Mouse (Mus musculus) adrenal gland, postnatal 36 days (tissue): Measurements from ENCODE around the gene Prkcg. TPM values are rescaled to one million over a fixed set of nuclear protein-coding genes. Genes with fewer than 3 reads are reported as not detected.
A peak's percentile ranks its signal among the peaks of the same experiment; 100 is the strongest.

Experiments used
- DNase-seq, 2 experiments: peaks; one replicate each; pipeline ENCODE4 v3.0.0; 2021; ENCODE audit warnings: mixed read lengths in 1 of 2
- long read RNA-seq, 2 experiments: library from polyadenylated mRNA; stranded (forward); transcript quantifications; one replicate each; pipeline ENCODE4 v2.0.0; 2021; ENCODE audit warnings: borderline sequencing depth in 2 of 2
- total RNA-seq, 2 experiments: library from RNA; stranded (reverse); gene quantifications; 2 replicates each; pipeline ENCODE4 v1.2.3; 2021

Prkcg gene
- total RNA-seq: under 1 TPM; 0.56 to 0.89 TPM
- long read RNA-seq, experiment 1, partial matches to known transcripts: 0 of 13 reads
- long read RNA-seq, experiment 1, other reads (novel, unspliced or antisense): 13 of 13 reads
- long read RNA-seq, experiment 2: 0 reads

DNA sequence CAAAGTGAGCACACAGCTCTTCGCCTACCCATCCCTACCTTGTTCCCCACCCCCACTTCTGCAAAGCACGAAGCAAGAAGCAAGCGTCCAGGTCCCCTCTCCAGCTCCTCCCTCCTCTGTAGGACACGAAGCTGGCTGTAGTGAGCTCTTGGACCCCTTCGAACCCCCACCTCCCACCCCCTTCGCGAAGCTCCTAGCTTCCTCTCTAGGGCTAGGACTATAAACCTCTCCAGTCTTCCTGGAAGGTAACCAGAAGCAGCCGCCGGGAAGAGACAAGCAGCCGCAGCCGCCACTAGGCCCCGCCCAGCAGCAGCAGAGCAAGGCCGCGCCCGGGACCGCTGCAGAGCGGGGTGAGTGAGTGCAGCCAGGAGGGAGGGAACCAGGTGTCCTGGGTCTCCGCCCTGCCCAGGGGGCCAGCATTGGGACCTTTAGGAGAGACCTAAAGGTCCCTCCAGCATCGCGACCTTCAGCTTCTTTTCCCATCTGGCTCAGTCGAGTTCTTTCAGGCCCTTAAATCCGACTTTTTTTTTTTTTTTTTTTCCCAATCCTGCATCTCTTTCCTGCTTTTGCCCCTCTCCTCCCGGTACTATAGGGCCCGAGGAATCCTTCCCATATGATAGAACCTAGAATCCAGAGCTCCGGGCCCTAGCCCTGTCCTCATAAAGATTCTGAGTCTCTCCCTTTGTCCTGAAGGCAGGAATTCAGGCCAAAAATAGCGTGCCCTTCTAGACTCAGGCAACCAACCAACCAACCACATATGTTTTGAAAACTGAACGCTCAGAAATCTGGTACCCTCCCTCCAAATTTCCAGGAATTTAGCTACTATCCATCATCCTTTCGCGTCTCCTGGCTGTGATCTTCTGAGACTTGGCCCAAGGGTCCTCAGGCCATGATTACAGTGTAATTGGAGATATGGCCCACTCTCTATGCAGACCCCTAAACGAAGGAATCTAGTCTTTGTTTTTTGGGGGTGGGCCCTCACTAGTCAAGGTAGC, at the start of gene Prkcg, which contains the start of gene Myadm:
Gene Prkcg (plus strand): TSS at position 204 of the 995 bp plus-strand sequence.
Gene Myadm (plus strand): TSS at position 105 of the 995 bp plus-strand sequence.
- peak; percentile 90 to 94 for DNase-seq

DNA sequence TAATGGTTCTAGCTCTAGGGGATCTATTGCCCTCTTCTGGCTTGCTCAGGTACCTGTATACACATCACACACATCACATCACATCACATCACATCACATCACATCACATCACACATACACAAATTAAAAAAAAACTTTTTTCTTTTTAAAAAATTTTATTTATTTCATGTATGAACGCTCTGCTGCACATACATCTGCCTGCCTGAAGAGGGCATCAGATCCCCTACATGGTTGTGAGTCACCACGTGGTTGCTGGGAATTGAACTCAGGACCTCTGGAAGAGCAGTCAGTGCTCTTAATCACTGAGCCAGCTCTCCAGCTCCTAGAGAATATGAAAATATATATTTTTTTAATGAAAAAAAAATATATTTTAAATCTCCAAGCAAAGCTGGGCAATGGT, 49.8 kb upstream of the Prkcg start:
- no peak for DNase-seq

DNA sequence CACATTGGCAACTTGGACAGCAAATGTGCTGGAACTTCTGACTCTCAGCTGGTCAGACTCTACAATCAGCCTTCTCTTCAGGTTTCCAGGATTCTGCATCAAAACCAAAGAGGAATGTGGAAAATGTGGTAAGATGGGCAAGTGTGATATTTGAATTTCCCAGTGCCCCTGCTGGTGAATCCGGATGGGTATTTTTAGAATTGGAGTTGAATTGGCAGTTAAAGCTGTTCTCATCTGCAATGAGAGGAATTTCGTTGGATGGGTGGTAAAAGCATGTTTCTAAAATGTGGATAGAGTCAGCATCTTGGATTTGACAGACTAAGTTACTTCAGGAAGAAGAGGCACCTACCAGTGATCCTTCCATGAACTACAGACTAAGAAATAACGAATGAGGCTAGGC, 28.3 kb upstream of the Prkcg start:
- DNase-seq: no peak

DNA sequence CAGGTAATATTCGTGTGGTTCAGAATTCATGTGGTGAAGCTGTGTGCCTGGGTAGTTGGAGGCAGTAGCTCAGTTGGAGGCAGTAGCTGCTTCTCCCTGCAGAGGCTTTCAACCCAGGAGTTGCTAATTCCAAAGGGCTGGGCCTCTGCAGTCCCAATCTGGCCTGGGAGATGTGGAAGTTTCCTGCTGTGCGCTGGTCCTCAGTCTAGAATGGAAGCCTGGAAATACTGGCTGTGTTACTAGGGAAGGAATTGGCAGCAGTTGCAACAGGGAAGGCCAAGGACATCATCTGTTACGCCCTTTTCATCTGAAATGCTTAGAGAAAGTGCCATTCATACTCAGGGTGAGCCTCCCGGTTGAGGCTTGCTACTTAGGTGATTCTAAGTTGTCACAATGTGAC, 27.5 kb upstream of the Prkcg start:
- peak; percentile 39 to 56 for DNase-seq

DNA sequence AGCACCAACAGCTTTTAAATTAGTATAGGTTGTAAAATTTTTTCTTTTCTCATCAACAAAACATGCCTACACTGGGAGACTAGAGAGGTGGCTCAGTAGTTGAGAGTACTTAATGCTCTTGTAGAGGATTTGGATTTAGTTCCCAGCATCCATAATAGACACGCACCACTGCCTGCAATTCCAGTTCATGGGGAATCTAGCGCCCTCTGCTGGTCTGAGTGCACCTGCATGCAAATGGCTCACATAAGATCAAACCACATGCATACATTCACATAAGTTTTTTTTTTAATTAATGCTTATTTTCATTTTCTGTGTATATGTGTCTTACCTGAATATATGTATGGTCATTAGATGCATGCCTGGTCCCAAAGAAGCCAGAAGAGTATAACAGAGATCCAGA, 26.2 kb upstream of the Prkcg start:
- DNase-seq: peak; percentile 66 to 72

DNA sequence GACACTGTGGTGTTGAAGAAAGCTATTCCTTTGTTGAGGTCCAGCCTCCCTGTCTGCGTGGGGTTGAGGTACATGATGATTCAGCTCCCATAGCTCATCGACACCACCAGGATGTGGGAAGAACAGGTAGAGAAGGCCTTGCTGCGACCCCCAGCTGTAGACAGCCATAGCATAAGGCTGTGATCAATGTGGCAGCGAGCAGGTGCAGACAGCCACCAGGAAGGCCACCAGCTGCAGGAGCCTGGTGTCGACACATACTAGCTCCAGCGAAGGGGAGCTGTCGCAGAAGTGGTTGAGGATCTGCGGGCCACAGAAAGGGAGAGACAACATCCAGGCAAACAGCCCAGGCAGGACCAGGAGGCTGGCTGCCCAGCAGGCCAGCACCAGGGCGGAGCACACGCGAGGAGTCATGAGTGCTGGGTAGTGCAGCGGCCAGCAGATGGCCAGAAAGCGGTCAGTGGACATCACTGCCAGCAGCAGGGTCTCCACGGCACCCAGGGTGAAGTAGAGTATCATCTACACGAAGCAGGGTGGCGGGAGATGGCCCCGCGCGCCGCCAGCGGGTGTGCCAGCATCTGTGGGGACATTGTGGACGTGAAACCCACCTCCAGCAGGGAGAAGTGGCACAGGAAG, 24.5 kb upstream of the Prkcg start:
- DNase-seq: no peak

DNA sequence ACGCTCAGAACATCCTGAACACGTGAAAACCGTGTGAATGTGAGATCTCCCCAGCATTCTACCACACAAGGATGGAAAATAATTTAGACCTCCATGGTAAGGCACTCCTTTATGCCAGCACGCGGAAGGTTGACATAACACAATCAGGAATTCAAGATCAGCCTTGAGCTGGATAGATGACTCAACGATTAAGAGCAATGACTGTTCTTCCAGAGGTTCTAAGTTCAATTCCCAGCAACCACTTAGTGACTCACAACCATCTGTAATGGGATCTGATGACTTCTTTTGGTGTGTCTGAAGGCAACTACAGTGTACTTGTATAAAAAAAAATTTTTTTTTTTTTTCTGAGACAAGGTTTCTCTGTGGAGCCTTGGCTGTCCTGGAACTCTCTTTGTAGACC, 23.7 kb upstream of the Prkcg start:
- no peak for DNase-seq

DNA sequence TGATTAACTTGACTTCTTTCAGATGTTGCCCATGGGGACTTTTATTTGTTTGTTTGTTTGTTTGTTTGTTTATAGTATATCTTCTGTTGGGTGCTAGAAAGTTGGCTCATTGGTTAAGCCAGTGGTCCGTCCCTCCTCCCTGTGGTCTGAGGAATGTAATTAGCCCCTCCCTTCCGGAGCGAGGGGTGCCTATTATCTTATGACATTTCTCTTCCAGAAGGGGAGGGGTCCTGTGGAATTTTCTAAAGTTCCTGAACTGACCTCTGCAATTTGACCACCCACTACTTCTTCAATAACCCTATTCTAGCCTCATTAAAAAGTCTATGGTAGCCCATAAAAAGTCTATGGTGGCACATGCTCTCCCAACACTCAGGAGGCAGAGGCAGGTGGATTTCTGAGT, 21.7 kb upstream of the Prkcg start:
- DNase-seq: no peak

DNA sequence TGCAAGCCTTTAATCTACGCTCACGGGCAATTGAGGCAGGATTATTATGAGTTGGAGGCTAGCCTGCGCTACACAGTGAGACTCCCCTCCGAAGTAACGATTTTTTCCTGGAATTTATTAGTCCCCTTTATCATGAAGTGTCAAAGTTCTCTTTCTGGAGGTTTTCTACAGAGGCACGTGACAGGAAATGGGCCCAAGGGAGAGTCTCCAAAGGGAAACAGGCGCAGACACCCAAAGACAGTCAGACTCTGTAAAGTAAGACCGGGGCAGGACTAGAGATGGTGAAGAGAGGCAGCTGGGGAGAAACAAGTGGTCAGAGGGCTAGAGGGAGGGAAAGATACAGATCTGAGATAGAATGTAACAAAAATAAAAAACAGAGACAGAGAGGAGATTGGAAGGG, 21.1 kb upstream of the Prkcg start:
- DNase-seq: no peak

DNA sequence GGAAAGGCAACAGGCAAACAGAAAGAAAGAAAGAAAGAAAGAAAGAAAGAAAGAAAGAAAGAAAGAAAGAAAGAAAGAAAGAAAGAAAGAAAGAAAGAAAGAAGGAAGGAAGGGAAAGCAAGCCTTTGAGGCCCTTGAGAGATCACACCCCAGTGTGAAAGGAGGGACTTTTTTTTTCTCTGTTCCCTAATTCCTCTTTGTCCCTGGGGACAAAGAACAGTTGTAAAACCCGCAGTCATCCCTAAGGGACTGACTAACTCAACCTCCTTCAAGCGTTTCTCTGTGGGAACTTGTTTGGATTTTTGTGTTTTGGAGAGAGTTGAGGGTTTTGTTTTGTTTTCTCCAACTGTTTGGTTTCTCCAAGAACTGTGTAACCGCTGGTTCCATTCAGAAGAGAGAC, 20.7 kb upstream of the Prkcg start:
- no peak for DNase-seq

DNA sequence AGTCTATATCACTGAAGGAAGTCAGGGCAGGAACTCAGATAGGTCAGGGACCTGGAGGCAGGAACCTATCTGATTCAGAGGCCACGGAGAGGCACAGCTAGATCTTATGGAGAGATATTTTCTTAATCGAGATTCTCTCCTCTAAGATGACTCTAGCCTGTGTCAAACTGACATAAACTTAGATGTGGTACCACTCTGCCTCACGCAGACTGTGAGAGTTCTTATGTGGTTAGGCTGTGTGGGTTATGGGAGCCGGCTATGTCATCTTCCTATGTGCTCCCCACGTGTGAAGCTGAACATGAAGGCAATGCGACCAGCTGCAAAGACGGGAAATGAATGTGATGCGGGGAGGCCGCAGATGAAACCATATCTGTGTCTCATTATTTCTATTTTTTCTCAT, 16.8 kb upstream of the Prkcg start:
- DNase-seq: no peak

DNA sequence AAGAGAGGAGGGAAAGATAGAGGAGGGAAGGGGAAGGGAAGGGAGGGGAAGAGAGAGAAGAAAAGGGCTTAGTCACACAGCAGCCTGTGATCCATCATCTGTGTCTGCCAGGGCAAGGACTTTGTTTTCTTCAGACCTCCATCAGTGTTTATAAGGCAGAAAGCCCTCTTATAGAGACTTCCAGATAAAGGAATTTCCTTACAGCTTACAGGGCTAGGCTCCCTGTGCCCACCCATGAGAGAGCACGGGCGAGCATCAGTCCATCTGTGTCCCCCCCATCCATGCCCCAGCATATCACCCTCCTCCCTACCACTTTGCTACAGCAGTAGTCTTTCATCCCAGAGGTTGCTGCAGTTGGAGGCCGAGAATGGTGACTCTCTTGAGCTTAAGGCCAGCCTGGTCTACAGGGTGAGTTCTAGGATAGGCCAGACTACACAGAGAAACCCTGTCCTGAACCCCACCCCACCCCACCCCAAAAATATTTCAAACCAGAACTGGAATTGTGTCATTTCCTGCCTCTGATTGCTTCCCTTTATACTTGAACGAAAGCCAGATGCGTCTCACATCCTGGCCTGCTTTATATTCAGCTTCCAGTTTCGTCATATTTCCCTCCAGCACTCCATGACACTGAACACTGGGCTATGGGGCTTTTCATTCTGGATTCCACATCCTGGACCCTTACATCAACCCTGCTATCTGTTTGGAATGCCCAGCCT, 13.4 kb upstream of the Prkcg start:
- DNase-seq: peak in 1 of 2 experiments; percentile 23

DNA sequence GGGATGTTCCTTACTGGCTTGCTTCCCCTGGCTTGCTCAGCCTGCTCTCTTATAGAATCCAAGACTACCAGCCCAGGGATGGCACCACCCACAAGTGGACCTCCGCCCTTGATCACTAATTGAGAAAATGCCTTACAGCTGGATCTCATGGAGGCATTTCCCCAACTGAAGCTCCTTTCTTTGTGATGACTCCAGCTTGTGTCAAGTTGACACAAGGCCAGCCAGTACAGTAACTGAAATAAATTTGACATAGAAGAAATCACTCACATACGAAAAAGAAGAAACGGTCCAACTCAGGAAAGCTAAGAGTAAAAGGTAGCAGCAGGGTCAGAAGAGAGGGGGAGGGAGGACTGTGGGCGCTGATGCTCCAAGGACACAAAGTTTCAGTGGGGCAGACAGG, 12.2 kb upstream of the Prkcg start:
- peak in 1 of 2 experiments; percentile 28 for DNase-seq

DNA sequence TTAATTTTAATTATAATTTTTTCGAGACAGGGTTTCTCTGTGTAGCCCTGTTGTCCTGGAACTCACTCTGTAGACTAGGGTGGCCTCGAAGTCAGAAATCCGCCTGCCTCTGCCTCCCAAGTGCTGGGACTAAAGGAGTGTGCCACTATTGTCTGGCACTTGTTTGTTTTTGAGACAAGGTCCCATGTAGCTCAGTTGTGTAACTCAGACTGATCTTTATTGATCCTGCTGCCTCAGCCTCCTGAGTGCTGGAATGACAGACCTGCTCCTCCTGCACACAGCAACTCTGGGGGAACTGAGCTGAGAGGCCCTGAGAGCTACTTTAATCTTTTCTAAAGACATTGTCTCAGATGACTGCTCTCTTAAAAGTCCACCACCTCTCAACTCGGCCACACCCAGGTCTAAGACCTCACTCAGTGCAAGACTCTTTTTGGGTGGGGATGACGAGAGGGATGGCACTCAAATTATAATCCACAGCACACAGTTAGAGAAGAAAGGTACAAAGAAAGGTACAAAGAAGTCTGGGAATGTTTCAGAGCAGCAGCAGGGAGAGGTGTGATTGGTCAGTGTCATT, 8.8 kb upstream of the Prkcg start:
- no peak for DNase-seq

DNA sequence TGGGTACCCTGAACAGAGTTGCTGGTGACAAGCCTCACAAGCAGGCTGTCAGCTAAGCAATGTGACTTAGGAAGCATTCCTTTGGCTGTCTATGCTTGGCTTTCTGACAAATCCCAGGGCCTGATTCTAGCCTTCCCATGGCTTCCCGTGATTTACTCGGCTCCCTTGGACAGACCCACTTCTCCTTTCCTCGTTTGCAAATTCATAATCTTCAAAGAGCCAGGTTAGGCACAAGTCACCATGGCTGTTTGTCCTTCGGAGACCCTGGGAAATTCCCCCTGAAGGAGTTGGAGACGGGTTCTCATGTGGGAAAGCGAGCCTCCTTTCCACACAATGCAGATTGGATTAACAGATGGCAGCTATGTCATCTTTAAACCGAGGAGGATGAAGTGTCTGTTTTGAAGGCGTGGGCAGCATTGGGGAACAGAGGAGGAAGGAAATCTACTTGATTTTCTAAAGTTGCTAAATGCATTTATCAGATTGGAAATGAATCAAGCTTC, 8.3 kb upstream of the Prkcg start:
- no peak for DNase-seq

DNA sequence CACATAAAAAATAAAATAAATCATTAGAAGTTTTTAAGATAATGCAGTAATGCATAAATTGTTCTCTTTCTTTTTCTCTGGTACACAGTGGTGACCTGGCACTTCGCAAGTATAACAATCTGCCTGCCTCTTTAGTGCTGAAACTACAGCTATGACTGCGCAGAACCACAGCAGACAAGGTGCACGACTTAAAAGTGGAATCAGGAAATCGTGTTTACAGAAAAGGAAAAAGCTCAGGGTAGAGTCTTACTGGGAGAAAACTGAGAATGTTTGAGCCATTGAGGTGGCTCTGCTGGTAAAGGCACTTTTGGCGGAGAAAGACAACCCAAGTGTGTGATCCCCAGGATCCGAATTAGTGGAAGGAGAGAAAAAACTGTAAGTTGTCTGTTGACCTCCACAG, 7.2 kb upstream of the Prkcg start:
- no peak for DNase-seq

DNA sequence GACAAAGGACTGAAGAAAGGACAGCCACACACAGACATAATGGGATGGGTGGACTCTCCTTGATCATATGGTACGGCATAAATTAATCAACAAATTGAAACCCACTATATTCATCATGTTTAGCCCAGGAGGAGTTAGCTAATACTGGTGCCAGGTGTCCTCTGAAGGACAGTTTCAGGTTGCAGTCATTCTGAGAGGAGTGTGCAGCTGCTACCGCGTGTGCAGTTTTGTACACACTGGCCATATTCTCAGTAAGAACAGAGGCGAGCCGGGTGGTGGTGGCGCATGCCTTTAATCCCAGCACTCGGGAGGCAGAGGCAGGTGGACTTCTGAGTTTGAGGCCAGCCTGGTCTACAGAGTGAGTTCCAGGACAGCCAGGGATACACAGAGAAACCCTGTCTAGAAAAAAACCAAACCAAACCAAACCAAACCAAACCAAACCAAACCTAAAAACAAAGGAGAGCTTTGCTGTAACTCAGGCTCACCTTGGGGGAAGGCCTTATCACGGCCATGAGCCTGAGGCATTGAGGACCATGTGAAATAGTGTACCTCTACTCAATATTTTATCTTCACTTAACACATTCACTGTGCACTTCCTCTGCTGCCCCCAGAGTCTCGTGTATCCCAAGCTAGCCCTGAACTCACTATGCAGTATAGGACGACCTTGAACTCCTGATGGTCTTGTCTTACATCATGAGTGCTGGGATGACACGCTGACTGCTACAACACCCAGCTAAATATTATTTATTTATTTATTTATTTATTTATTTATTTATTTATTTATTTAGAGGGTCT, 5.7 kb upstream of the Prkcg start:
- no peak for DNase-seq

DNA sequence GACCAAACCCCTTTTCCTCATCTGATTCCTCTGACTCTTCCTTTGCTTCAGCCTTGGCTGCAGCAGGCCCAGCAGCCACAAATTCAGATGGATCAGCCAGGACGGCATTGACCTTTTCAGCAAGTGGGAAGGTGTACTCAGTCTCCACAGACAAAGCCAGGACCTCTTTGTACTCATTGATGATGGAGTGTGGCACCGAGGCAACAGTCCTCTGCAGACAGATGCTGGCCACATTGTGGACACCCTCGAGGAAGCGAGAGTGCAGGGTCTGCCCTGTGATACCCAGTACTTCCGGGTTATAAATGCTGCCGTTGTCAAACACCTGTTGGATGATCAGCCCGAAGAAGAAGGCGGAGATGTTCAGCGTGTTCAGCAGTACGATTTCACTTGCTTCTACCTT, 4.4 kb upstream of the Prkcg start:
- DNase-seq: peak; percentile 45 to 52

DNA sequence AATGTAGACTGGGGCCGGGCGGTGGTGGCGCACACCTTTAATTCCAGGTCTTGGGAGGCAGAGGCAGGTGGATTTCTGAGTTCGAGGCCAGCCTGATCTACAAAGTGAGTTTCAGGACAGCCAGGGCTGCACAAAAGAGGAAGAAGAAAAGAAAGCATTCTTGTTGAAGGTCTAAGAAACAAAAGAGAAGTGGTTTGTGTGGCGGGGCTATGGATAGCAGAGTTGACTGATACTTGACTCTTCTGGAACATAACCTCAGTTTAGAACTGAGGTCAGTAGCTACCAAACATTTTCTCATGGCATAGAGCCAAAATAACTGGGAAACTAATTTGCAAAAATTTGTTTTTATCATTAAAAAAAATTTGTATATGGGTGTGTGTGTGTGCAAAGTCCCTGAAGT, 2.9 kb upstream of the Prkcg start:
- no peak for DNase-seq

DNA sequence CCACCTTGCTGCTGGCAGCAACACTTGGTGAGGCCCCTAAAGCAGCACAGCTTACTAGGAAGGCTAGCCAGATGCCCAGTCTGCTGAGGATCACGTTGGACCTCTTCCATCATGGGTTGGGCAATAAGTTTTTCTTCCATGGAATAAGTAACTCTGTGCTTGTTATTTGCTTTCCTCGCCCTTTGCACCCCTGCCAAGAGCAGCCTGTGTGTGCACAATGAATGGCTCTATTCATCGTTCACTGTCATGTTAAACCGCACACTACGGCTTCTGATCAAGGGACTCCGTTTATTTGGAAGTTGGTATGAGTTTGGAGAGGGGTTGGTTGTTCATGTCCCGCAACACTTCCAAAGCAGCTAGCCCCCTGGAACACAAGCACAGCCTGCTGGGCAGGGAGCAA, 1.8 kb upstream of the Prkcg start:
- no peak for DNase-seq
